Mouse (Mus musculus) kidney, adult 2 months (tissue): Measurements from ENCODE around the gene Prrt1.

Source experiments
- CTCF ChIP-seq: fragments of 200-500 bp; conservative IDR thresholded peaks from 2 replicates; pipeline ENCODE4 v1.5.1; 2011; ENCODE audit warnings: low read depth, mild to moderate bottlenecking, control low read depth, low read length, moderate library complexity, mixed read lengths; ENCODE audit not compliant: insufficient read depth, insufficient read length
- POLR2A ChIP-seq: fragments of 200-500 bp; IDR thresholded peaks from one replicate; pipeline ENCODE4 v1.6.1; 2011; ENCODE audit warnings: low read depth, low read length, control low read depth

DNA sequence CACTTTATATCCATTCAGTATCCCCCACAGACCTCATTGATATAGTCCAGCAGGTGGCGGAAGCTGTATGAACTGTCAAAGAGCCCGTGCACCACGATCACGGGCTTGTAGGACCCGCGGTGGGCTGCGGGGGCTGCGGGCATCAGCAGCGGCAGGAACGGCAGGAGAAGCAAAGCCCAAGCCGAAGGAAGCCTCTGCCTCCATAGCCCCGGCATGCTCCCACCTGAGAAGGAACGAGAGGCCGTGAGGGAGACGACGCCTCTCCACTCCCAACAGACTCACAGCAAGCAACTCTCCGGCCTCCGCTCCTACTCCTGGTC lies 2.6 kb upstream of the Prrt1 start:
- TF ChIP-seq POLR2A (no peak), CTCF (peak; percentile 41; the same call in 1 of the 2 replicates)
